Comparison of ENCODE assay signal across 12 mouse cellular contexts in genomic region chr9:66504518-66504917, GRCm38 (mm10). TPM values are rescaled to one million over a fixed set of nuclear protein-coding genes. Genes with fewer than 3 reads are reported as not detected.
DNase-seq lines count a peak whose midpoint lies in the region; ATAC-seq and TF ChIP-seq lines count a peak whose summit lies in the region.
"Had no signal": no experiment of that assay in that cellular context is flagged by ENCODE, and none has a peak within 500 bp of the region (broad histone marks: within the 10 kb centered on the region; RNA-seq: fewer than 3 reads in every experiment).

No protein-coding gene starts in this region.

- no peak overlapping the region for H3K4me3 ChIP-seq in hindbrain, embryonic 13.5 days
- no peak overlapping the region for H3K4me3 ChIP-seq in hindbrain, postnatal 0 days (ENCODE audit: low read length)
- no peak overlapping the region for H3K4me3 ChIP-seq in MEL (ENCODE audit: control insufficient read depth in 1 of 2, insufficient read depth in 1 of 2, low read depth in 2 of 2, low read length in 2 of 2)
- no peak overlapping the region for H3K4me3 ChIP-seq in forebrain, embryonic 15.5 days
- H3K4me3 ChIP-seq in liver, postnatal 0 days (ENCODE audit: low read depth, low read length): no peak overlapping the region
- H3K4me3 ChIP-seq in intestine, embryonic 16.5 days (ENCODE audit: low read length): no peak overlapping the region
- H3K4me3 ChIP-seq: midbrain, embryonic 15.5 days had no signal

- WGBS in hindbrain, embryonic 13.5 days: 85% methylated on average over 13 of the region's 13 CpGs
- WGBS in hindbrain, postnatal 0 days: 76% methylated on average over 13 of the region's 13 CpGs
- 88% methylated on average over 13 of the region's 13 CpGs for WGBS in forebrain, embryonic 15.5 days
- 93% methylated on average over 13 of the region's 13 CpGs for WGBS in liver, postnatal 0 days (ENCODE audit: insufficient replicate concordance)
- WGBS in intestine, embryonic 16.5 days: 88% methylated on average over 13 of the region's 13 CpGs

- no peaks in the 10 kb centered on the region for H3K9me3 ChIP-seq in hindbrain, embryonic 13.5 days
- H3K9me3 ChIP-seq in hindbrain, postnatal 0 days (ENCODE audit: low read length): no peaks in the 10 kb centered on the region
- no peaks in the 10 kb centered on the region for H3K9me3 ChIP-seq in MEL (replicated peaks; ENCODE audit: insufficient read depth, low read length)
- no peaks in the 10 kb centered on the region for H3K9me3 ChIP-seq in forebrain, embryonic 15.5 days
- no peaks in the 10 kb centered on the region for H3K9me3 ChIP-seq in liver, postnatal 0 days (ENCODE audit: low read length)
- H3K9me3 ChIP-seq in intestine, embryonic 16.5 days (ENCODE audit: control insufficient read depth, low read length): no peaks in the 10 kb centered on the region
- H3K9me3 ChIP-seq: midbrain, embryonic 15.5 days had no signal

- TF ChIP-seq POLR2A in MEL (IDR thresholded peaks at IDR 0.05; ENCODE audit: control insufficient read depth in 1 of 2, insufficient read depth in 1 of 2, low read depth in 1 of 2, low read length in 2 of 2, poor library complexity in 1 of 2): no peak

- ATAC-seq in hindbrain, embryonic 13.5 days (ENCODE audit: low FRiP score): no peak
- no peak for ATAC-seq in hindbrain, postnatal 0 days
- no peak for ATAC-seq in forebrain, embryonic 15.5 days (replicated peaks)
- no peak for ATAC-seq in liver, postnatal 0 days
- no peak for ATAC-seq in intestine, embryonic 16.5 days
- ATAC-seq: midbrain, embryonic 15.5 days had no signal

- H3K36me3 ChIP-seq in hindbrain, embryonic 13.5 days: peaks cover 87% of the 10 kb centered on the region
- peaks cover 53% of the 10 kb centered on the region for H3K36me3 ChIP-seq in hindbrain, postnatal 0 days (ENCODE audit: insufficient read depth, low read length)
- peaks cover 18 to 43% of the 10 kb centered on the region in 2 experiments for H3K36me3 ChIP-seq in MEL (ENCODE audit: control insufficient read depth in 1 of 2, insufficient read depth in 2 of 2, low read length in 2 of 2)
- peaks cover 62% of the 10 kb centered on the region for H3K36me3 ChIP-seq in forebrain, embryonic 15.5 days
- H3K36me3 ChIP-seq in liver, postnatal 0 days (replicated peaks; ENCODE audit: insufficient read depth, low read length): peaks cover 83% of the 10 kb centered on the region
- H3K36me3 ChIP-seq in intestine, embryonic 16.5 days (ENCODE audit: control insufficient read depth, insufficient read depth, low read length): peaks cover 5% of the 10 kb centered on the region

- H3K4me2 ChIP-seq in hindbrain, embryonic 13.5 days: no peak overlapping the region
- no peak overlapping the region for H3K4me2 ChIP-seq in hindbrain, postnatal 0 days (ENCODE audit: low read depth, low read length)
- H3K4me2 ChIP-seq in forebrain, embryonic 15.5 days (replicated peaks): no peak overlapping the region
- no peak overlapping the region for H3K4me2 ChIP-seq in liver, postnatal 0 days (ENCODE audit: low read depth, low read length)
- H3K4me2 ChIP-seq in intestine, embryonic 16.5 days (ENCODE audit: low read depth, low read length): no peak overlapping the region
- H3K4me2 ChIP-seq: heart, embryonic 11.5 days; lung, embryonic 14.5 days; midbrain, embryonic 15.5 days had no signal

- no peak for TF ChIP-seq CTCF in hindbrain, postnatal 0 days (IDR thresholded peaks at IDR 0.05; ENCODE audit: low read depth)
- TF ChIP-seq CTCF in MEL (IDR thresholded peaks at IDR 0.05 in 2 of 3, conservative IDR thresholded peaks at IDR 0.05 in 1 of 3; ENCODE audit: control insufficient read depth in 1 of 3, insufficient read depth in 1 of 3, low read depth in 2 of 3, low read length in 3 of 3, poor library complexity in 1 of 3, severe bottlenecking in 1 of 3): no peak
- no peak for TF ChIP-seq CTCF in liver, postnatal 0 days (IDR thresholded peaks at IDR 0.05; ENCODE audit: low read depth)

- peaks cover 24% of the 10 kb centered on the region for H3K4me1 ChIP-seq in hindbrain, embryonic 13.5 days (replicated peaks)
- no peaks in the 10 kb centered on the region for H3K4me1 ChIP-seq in hindbrain, postnatal 0 days (ENCODE audit: insufficient read depth, low read length)
- peaks cover 26 to 38% of the 10 kb centered on the region in 2 experiments for H3K4me1 ChIP-seq in MEL (ENCODE audit: control insufficient read depth in 1 of 2, insufficient read depth in 2 of 2, low read length in 2 of 2)
- H3K4me1 ChIP-seq in forebrain, embryonic 15.5 days: peaks cover 14% of the 10 kb centered on the region
- peaks cover 28% of the 10 kb centered on the region for H3K4me1 ChIP-seq in liver, postnatal 0 days (ENCODE audit: insufficient read depth)
- no peaks in the 10 kb centered on the region for H3K4me1 ChIP-seq in intestine, embryonic 16.5 days (ENCODE audit: control insufficient read depth, insufficient read depth, low read length)
- H3K4me1 ChIP-seq: midbrain, embryonic 15.5 days had no signal

- H3K27ac ChIP-seq in hindbrain, embryonic 13.5 days: peak overlapping the region; percentile 76
- H3K27ac ChIP-seq in hindbrain, postnatal 0 days: no peak overlapping the region
- peak overlapping the region; percentile 62 for H3K27ac ChIP-seq in MEL (ENCODE audit: control insufficient read depth, low read depth, low read length)
- peak overlapping the region; percentile 66 for H3K27ac ChIP-seq in forebrain, embryonic 15.5 days (replicated peaks)
- peak overlapping the region; percentile 92 for H3K27ac ChIP-seq in liver, postnatal 0 days (ENCODE audit: low read depth)
- H3K27ac ChIP-seq in intestine, embryonic 16.5 days (ENCODE audit: low read length): no peak overlapping the region
- H3K27ac ChIP-seq: midbrain, embryonic 15.5 days had no signal

- H3K79me2 ChIP-seq in MEL (ENCODE audit: control insufficient read depth, insufficient read depth, low read length, poor library complexity): no peaks in the 10 kb centered on the region

- TF ChIP-seq RAD21 in MEL (IDR thresholded peaks at IDR 0.05; ENCODE audit: low read depth, low read length): no peak

- no peak for TF ChIP-seq EP300 in MEL (IDR thresholded peaks at IDR 0.05; ENCODE audit: low read depth in 1 of 2, low read length in 2 of 2)
- TF ChIP-seq EP300 in liver, postnatal 0 days (IDR thresholded peaks at IDR 0.05; ENCODE audit: low read depth): no peak

- no peak for DNase-seq in hindbrain, postnatal 0 days (ENCODE audit: low spot score)
- DNase-seq in MEL (ENCODE audit: low read depth, low spot score): no peak
- no peak for DNase-seq in liver, postnatal 0 days
- DNase-seq in Muller cell, postnatal 12 days (ENCODE audit: inconsistent ontology term): no peak
- no peak for DNase-seq in lung, postnatal 14 days
- DNase-seq: adrenal gland, postnatal 25 days; lung, embryonic 14.5 days had no signal

- no peaks in the 10 kb centered on the region for H3K27me3 ChIP-seq in hindbrain, embryonic 13.5 days
- no peaks in the 10 kb centered on the region for H3K27me3 ChIP-seq in hindbrain, postnatal 0 days (ENCODE audit: insufficient read depth, low read length)
- H3K27me3 ChIP-seq in MEL (ENCODE audit: control insufficient read depth in 1 of 2, insufficient read depth in 2 of 2, low read length in 2 of 2): no peaks in the 10 kb centered on the region
- no peaks in the 10 kb centered on the region for H3K27me3 ChIP-seq in forebrain, embryonic 15.5 days
- H3K27me3 ChIP-seq in liver, postnatal 0 days (ENCODE audit: insufficient read depth, low read length): no peaks in the 10 kb centered on the region
- no peaks in the 10 kb centered on the region for H3K27me3 ChIP-seq in intestine, embryonic 16.5 days (replicated peaks; ENCODE audit: control insufficient read depth, insufficient read depth, low read length)
- H3K27me3 ChIP-seq: midbrain, embryonic 15.5 days had no signal

- no peak overlapping the region for H3K9ac ChIP-seq in hindbrain, embryonic 13.5 days
- no peak overlapping the region for H3K9ac ChIP-seq in hindbrain, postnatal 0 days (replicated peaks; ENCODE audit: low read length)
- H3K9ac ChIP-seq in MEL (ENCODE audit: control insufficient read depth, low read depth, low read length, poor library complexity, severe bottlenecking): no peak overlapping the region
- no peak overlapping the region for H3K9ac ChIP-seq in forebrain, embryonic 15.5 days (replicated peaks)
- H3K9ac ChIP-seq in liver, postnatal 0 days (replicated peaks): no peak overlapping the region
- no peak overlapping the region for H3K9ac ChIP-seq in intestine, embryonic 16.5 days (ENCODE audit: low read depth, low read length)
- H3K9ac ChIP-seq: lung, embryonic 14.5 days; midbrain, embryonic 15.5 days had no signal

TF ChIP-seq in MEL, 35 proteins besides CTCF, POLR2A, EP300 and RAD21 (continues in another document):
- no peak for TF ChIP-seq TAL1 (IDR thresholded peaks at IDR 0.05; ENCODE audit: low read length)
- TF ChIP-seq HCFC1 (IDR thresholded peaks at IDR 0.05; ENCODE audit: low read depth, low read length): no peak
- no peak for TF ChIP-seq ZKSCAN1 (IDR thresholded peaks at IDR 0.05; ENCODE audit: low read depth, low read length)
- no peak for TF ChIP-seq CHD1 (IDR thresholded peaks at IDR 0.05; ENCODE audit: low read depth, low read length)
- no peak for TF ChIP-seq ZMIZ1 (IDR thresholded peaks at IDR 0.05; ENCODE audit: low read depth, low read length)
- TF ChIP-seq MAX (IDR thresholded peaks at IDR 0.05; ENCODE audit: low read length): no peak
- no peak for TF ChIP-seq E2F4 (IDR thresholded peaks at IDR 0.05; ENCODE audit: borderline replicate concordance, low read depth, low read length)
- no peak for TF ChIP-seq MYC (IDR thresholded peaks at IDR 0.05; ENCODE audit: low read depth, low read length)
- no peak for TF ChIP-seq POLR2AphosphoS5 (IDR thresholded peaks at IDR 0.05; ENCODE audit: borderline replicate concordance, low read depth, low read length)
- no peak for TF ChIP-seq ETS1 (IDR thresholded peaks at IDR 0.05; ENCODE audit: low read depth, low read length)
- TF ChIP-seq ELF1 (IDR thresholded peaks at IDR 0.05; ENCODE audit: low read depth, low read length): no peak
- no peak for TF ChIP-seq JUND (IDR thresholded peaks at IDR 0.05; ENCODE audit: low read depth, low read length)
- TF ChIP-seq SMC3 (IDR thresholded peaks at IDR 0.05; ENCODE audit: low read depth, low read length): no peak
- no peak for TF ChIP-seq MXI1 (IDR thresholded peaks at IDR 0.05; ENCODE audit: low read depth, low read length)

RNA-seq across cellular contexts. Expression of gene Fbxl22, which starts 9.9 kb away (rescaled TPM):
- polyA plus RNA-seq in hindbrain, embryonic 13.5 days (2015; fragmentation: Nextera tagmentation; extraction: Ambion mirVana): 2.0 and 2.2 TPM in 2 replicates
- total RNA-seq in hindbrain, postnatal 0 days (2014; rRNA removed): 0.26 and 0.54 TPM in 2 replicates
- polyA plus RNA-seq in hindbrain, postnatal 0 days (2015; fragmentation: Nextera tagmentation; extraction: Ambion mirVana): 0.63 and 0.76 TPM in 2 replicates
- 0.29 and 0.35 TPM in 2 replicates for total RNA-seq in MEL (2012; rRNA removed)
- polyA plus RNA-seq in MEL (2012; ENCODE audit: insufficient read depth in 1 of 2, insufficient read length in 2 of 2, low read depth in 1 of 2, low replicate concordance in 2 of 2, missing spikeins in 1 of 2): under 1 TPM in 1 of 2 experiments, not detected in 1; 0.47 TPM
- 1.6 and 1.9 TPM in 2 replicates for polyA plus RNA-seq in forebrain, embryonic 15.5 days (2015; fragmentation: Nextera tagmentation; extraction: Ambion mirVana)
- polyA plus RNA-seq in liver, postnatal 0 days (2015; fragmentation: Nextera tagmentation; extraction: Ambion mirVana): 0.51 and 0.88 TPM in 2 replicates
- 12.7 and 14.1 TPM in 2 replicates for polyA plus RNA-seq in intestine, embryonic 16.5 days (2015; fragmentation: Nextera tagmentation; extraction: Ambion mirVana)

Comparison
In these comparisons a context has a peak if more than half of its experiments do, and no peak if none do; other contexts are left out.
1. H3K27ac ChIP-seq: peak in hindbrain, embryonic 13.5 days (single experiment), MEL (single experiment), forebrain, embryonic 15.5 days (single experiment) and liver, postnatal 0 days (single experiment); none in hindbrain, postnatal 0 days (single experiment) and intestine, embryonic 16.5 days (single experiment).